In the genomic region with DNA sequence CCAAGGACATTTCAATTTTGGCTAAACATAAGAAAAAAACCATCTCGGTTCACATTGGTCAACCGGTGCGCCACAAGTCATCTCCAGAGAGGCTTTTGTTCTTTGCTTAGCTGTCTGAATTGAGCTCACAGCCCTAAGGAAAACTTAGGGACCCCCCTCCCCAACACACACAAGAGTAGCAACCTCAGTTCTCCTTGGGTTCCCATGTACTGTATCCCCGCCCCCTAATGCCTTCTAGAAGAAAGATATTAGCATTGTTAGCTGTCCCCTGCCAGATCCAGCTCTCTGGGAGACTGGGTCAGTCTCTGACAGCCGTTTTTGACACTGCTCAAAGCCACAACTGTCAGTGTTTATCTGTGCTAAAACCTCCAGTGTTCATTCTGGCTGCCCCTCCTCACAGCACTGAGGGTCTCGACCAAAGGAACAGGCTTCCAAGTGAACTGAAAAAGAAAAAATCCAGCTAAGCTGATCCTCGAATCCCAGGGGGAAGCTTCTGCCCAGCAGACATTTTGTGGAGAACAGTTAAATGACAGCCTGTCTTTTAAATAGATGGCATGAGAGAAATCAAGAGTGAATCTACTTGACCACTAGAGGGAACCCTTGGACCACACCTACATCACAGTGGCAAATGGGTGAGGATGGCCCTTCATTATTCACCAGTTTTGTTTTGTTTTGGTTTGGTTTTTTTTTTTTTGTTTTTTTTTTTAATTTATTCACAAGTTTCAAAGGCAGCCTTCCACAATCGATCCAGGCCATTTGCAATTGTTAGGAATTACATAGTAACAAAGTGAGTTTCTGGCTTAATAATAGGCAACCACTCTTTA, we compare ENCODE assay signal across 10 mouse cellular contexts.
DNase-seq lines count a peak whose midpoint lies in the region; ATAC-seq and TF ChIP-seq lines count a peak whose summit lies in the region.
"Had no signal": no experiment of that assay in that cellular context is flagged by ENCODE, and none has a peak within 500 bp of the region (broad histone marks: within the 10 kb centered on the region; RNA-seq: fewer than 3 reads in every experiment).

No protein-coding gene starts in this region.

- in situ Hi-C loops in ES-E14 (cut with MboI; ENCODE audit: low sequenced_read_pairs in 2 of 2, unreplicated experiment in 2 of 2) = loop anchor here in 1 of 2 experiments (25.0 kb wide), 1 partner anchor 297 kb away; no protein-coding TSS in a partner anchor

- 63% methylated on average over 8 of the region's 8 CpGs for WGBS in kidney, adult 2 months
- WGBS in kidney, embryonic 15.5 days = 67% methylated on average over 8 of the region's 8 CpGs
- WGBS in cerebellum, adult 2 months = 49% methylated on average over 8 of the region's 8 CpGs
- WGBS in midbrain, embryonic 14.5 days = 52% methylated on average over 8 of the region's 8 CpGs

- H3K36me3 ChIP-seq in kidney, adult 2 months (ENCODE audit: control insufficient read depth, insufficient read depth, low read length) = no peaks in the 10 kb centered on the region; the same call in 1 of the 2 replicates
- H3K36me3 ChIP-seq in kidney, embryonic 15.5 days = no peaks in the 10 kb centered on the region
- no peaks in the 10 kb centered on the region for H3K36me3 ChIP-seq in ES-E14 (ENCODE audit: control insufficient read depth, insufficient read depth, low read length, poor library complexity, severe bottlenecking)
- 0 out of 2 replicates have a peak, but pooled peaks cover 4% of the 10 kb centered on the region for H3K36me3 ChIP-seq in midbrain, embryonic 14.5 days (ENCODE audit: control insufficient read depth, insufficient read depth, low read length)

- peak; percentile 47 for TF ChIP-seq CTCF in kidney, adult 2 months (conservative IDR thresholded peaks at IDR 0.05; ENCODE audit: insufficient read depth, insufficient read length, low read depth, low read length)
- TF ChIP-seq CTCF in cerebellum, adult 2 months (IDR thresholded peaks at IDR 0.05; ENCODE audit: borderline replicate concordance, insufficient read depth, low read depth, low read length) = peak; percentile 65; the same call in 1 of the 2 replicates

- peak; percentile 78 for DNase-seq in kidney, adult 2 months
- DNase-seq in ES-E14 (ENCODE audit: low read depth, low spot score) = peak; percentile 40
- peak in 1 of 2 experiments; percentile 53 for DNase-seq in cerebellum, adult 2 months
- peak; percentile 59 to 63 for DNase-seq in heart, adult 9 months (ENCODE audit: low spot score in 2 of 2)
- peak; percentile 21 to 24 for DNase-seq in layer of hippocampus, postnatal 25 days (ENCODE audit: extremely low spot score in 1 of 2, low spot score in 1 of 2)
- peak; percentile 91 for DNase-seq in midbrain, embryonic 14.5 days
- DNase-seq in urinary bladder, postnatal 4 days (ENCODE audit: low spot score in 2 of 2) = no peak

- no peaks in the 10 kb centered on the region for H3K27me3 ChIP-seq in kidney, adult 2 months (replicated peaks; ENCODE audit: control insufficient read depth, insufficient read depth, low read length)
- no peaks in the 10 kb centered on the region for H3K27me3 ChIP-seq in kidney, embryonic 15.5 days
- H3K27me3 ChIP-seq in cerebellum, adult 2 months (ENCODE audit: control insufficient read depth, insufficient read depth, low read length) = no peaks in the 10 kb centered on the region
- H3K27me3 ChIP-seq in midbrain, embryonic 14.5 days (ENCODE audit: control insufficient read depth, insufficient read depth, low read length) = no peaks in the 10 kb centered on the region
- H3K27me3 ChIP-seq: embryonic facial prominence, embryonic 12.5 days; megakaryocyte, embryonic 14.5 days had no signal

- no peak overlapping the region for H3K4me3 ChIP-seq in kidney, adult 2 months (ENCODE audit: insufficient read depth, low read depth, low read length)
- no peak overlapping the region for H3K4me3 ChIP-seq in kidney, embryonic 15.5 days (replicated peaks)
- H3K4me3 ChIP-seq in ES-E14 (ENCODE audit: insufficient read depth in 1 of 2, low read depth in 1 of 2, low read length in 2 of 2, poor library complexity in 1 of 2, severe bottlenecking in 1 of 2) = no peak overlapping the region
- H3K4me3 ChIP-seq in cerebellum, adult 2 months (replicated peaks; ENCODE audit: insufficient read depth, low read depth, low read length) = no peak overlapping the region
- H3K4me3 ChIP-seq in midbrain, embryonic 14.5 days (replicated peaks; ENCODE audit: low read depth, low read length) = no peak overlapping the region
- H3K4me3 ChIP-seq: embryonic facial prominence, embryonic 12.5 days; megakaryocyte, embryonic 14.5 days had no signal

- ATAC-seq in kidney, embryonic 15.5 days (replicated peaks; ENCODE audit: low FRiP score) = no peak
- ATAC-seq in midbrain, embryonic 14.5 days (ENCODE audit: low FRiP score, low TSS enrichment) = peak; percentile 75

- no peak for TF ChIP-seq POLR2A in kidney, adult 2 months (IDR thresholded peaks at IDR 0.05; ENCODE audit: low read depth, low read length)
- no peak for TF ChIP-seq POLR2A in cerebellum, adult 2 months (IDR thresholded peaks at IDR 0.05; ENCODE audit: borderline replicate concordance, insufficient read depth, low read length)

- no peak overlapping the region for H3K9ac ChIP-seq in kidney, embryonic 15.5 days
- H3K9ac ChIP-seq in ES-E14 (ENCODE audit: insufficient read depth, low read depth, low read length, poor library complexity, severe bottlenecking) = no peak overlapping the region
- no peak overlapping the region for H3K9ac ChIP-seq in midbrain, embryonic 14.5 days (replicated peaks; ENCODE audit: low read length)
- H3K9ac ChIP-seq: embryonic facial prominence, embryonic 12.5 days had no signal

- peaks cover 3% of the 10 kb centered on the region; the same call in 1 of the 2 replicates for H3K4me1 ChIP-seq in kidney, adult 2 months (ENCODE audit: control insufficient read depth, insufficient read depth, low read length)
- H3K4me1 ChIP-seq in kidney, embryonic 15.5 days = no peaks in the 10 kb centered on the region
- H3K4me1 ChIP-seq in ES-E14 (ENCODE audit: control insufficient read depth in 2 of 2, insufficient read depth in 2 of 2, low read length in 2 of 2, poor library complexity in 1 of 2) = no peaks in the 10 kb centered on the region
- no peaks in the 10 kb centered on the region for H3K4me1 ChIP-seq in cerebellum, adult 2 months (ENCODE audit: control insufficient read depth, insufficient read depth, low read length)
- peaks cover 4% of the 10 kb centered on the region; the same call in 1 of the 2 replicates for H3K4me1 ChIP-seq in midbrain, embryonic 14.5 days (ENCODE audit: control insufficient read depth, insufficient read depth, low read length)
- H3K4me1 ChIP-seq: embryonic facial prominence, embryonic 12.5 days had no signal

- no peaks in the 10 kb centered on the region for H3K9me3 ChIP-seq in kidney, embryonic 15.5 days (replicated peaks)
- no peaks in the 10 kb centered on the region for H3K9me3 ChIP-seq in ES-E14 (ENCODE audit: control insufficient read depth, insufficient read depth, low read depth, low read length)
- no peaks in the 10 kb centered on the region for H3K9me3 ChIP-seq in midbrain, embryonic 14.5 days (ENCODE audit: control insufficient read depth, low read length)
- H3K9me3 ChIP-seq: embryonic facial prominence, embryonic 12.5 days; megakaryocyte, embryonic 14.5 days had no signal

- H3K4me2 ChIP-seq in kidney, embryonic 15.5 days = no peak overlapping the region
- H3K4me2 ChIP-seq in midbrain, embryonic 14.5 days (ENCODE audit: low read length) = no peak overlapping the region
- H3K4me2 ChIP-seq: embryonic facial prominence, embryonic 12.5 days had no signal

- no peak overlapping the region for H3K27ac ChIP-seq in kidney, adult 2 months (ENCODE audit: insufficient read depth, low read depth, low read length)
- H3K27ac ChIP-seq in kidney, embryonic 15.5 days = no peak overlapping the region
- no peak overlapping the region for H3K27ac ChIP-seq in ES-E14 (ENCODE audit: insufficient read depth, low read depth, low read length, poor library complexity, severe bottlenecking)
- H3K27ac ChIP-seq in cerebellum, adult 2 months (ENCODE audit: insufficient read depth, low read length) = no peak overlapping the region
- peak overlapping the region; percentile 63 for H3K27ac ChIP-seq in midbrain, embryonic 14.5 days (replicated peaks; ENCODE audit: low read depth, low read length)
- H3K27ac ChIP-seq: embryonic facial prominence, embryonic 12.5 days had no signal

TF ChIP-seq in ES-E14, 5 proteins besides CTCF, POLR2A, EP300 and RAD21:
- peak; percentile 95 for TF ChIP-seq ZC3H11A (IDR thresholded peaks at IDR 0.05; ENCODE audit: borderline replicate concordance, low read depth, low read length)
- TF ChIP-seq ZNF384 (IDR thresholded peaks at IDR 0.05; ENCODE audit: low read depth, low read length) = peak; percentile 62; the same call in 1 of the 2 replicates
- TF ChIP-seq CHD2 (IDR thresholded peaks at IDR 0.05; ENCODE audit: low read depth, low read length) = no peak

Comparison
In these comparisons a context has a peak if more than half of its experiments do, and no peak if none do; other contexts are left out.
1. DNase-seq: peak in kidney, adult 2 months (single experiment), ES-E14 (single experiment), heart, adult 9 months (2 of 2), layer of hippocampus, postnatal 25 days (2 of 2) and midbrain, embryonic 14.5 days (single experiment); none in urinary bladder, postnatal 4 days (0 of 2).